Mouse (Mus musculus) cerebellum, postnatal 36 days (tissue): ENCODE data around the gene Casc4.

Source experiments
- DNase-seq, 2 experiments: peaks; one replicate each; pipeline ENCODE4 v3.0.0; 2021 to 2022; ENCODE audit warnings: mixed read lengths in 2 of 2

The Casc4 gene

GRCm38 (mm10) chr2:121866632-121867050 lies at the start of gene Casc4:
Gene Casc4 (plus strand): TSS chr2:121866970.
- DNase-seq, result peak; percentile 77 to 90

GRCm38 (mm10) chr2:121821787-121822186 lies 45.0 kb upstream of the Casc4 start:
- no peak for DNase-seq

GRCm38 (mm10) chr2:121824653-121825052 lies 42.1 kb upstream of the Casc4 start:
- no peak for DNase-seq

GRCm38 (mm10) chr2:121826189-121826588 lies 40.6 kb upstream of the Casc4 start:
- no peak for DNase-seq

GRCm38 (mm10) chr2:121828411-121828810 lies 38.4 kb upstream of the Casc4 start:
- no peak for DNase-seq

GRCm38 (mm10) chr2:121832484-121832894 lies 34.3 kb upstream of the Casc4 start:
- DNase-seq, result peak; percentile 43 to 60

GRCm38 (mm10) chr2:121834926-121835325 lies 31.8 kb upstream of the Casc4 start:
- no peak for DNase-seq

- DNase-seq, result no peak
Observed at GRCm38 (mm10) chr2:121841453-121841852, 25.3 kb upstream of the Casc4 start.

GRCm38 (mm10) chr2:121842249-121842648 lies 24.5 kb upstream of the Casc4 start:
- DNase-seq, result no peak

GRCm38 (mm10) chr2:121846050-121846449 lies 20.7 kb upstream of the Casc4 start:
- no peak for DNase-seq

- no peak for DNase-seq
Observed at GRCm38 (mm10) chr2:121852045-121852444, 14.7 kb upstream of the Casc4 start.

GRCm38 (mm10) chr2:121853974-121854373 lies 12.8 kb upstream of the Casc4 start:
- DNase-seq, result no peak

GRCm38 (mm10) chr2:121859380-121859980 lies 7.3 kb upstream of the Casc4 start:
- DNase-seq, result no peak

- DNase-seq, result peak in 1 of 2 experiments; percentile 21
Observed at GRCm38 (mm10) chr2:121866071-121866601, 634 bp upstream of the Casc4 start.

- DNase-seq, result peak; percentile 59
Observed at GRCm38 (mm10) chr2:121867051-121867928, 520 bp downstream of the Casc4 start.

- DNase-seq, result no peak
Observed at GRCm38 (mm10) chr2:121879506-121879905, 12.7 kb downstream of the Casc4 start.

- DNase-seq, result no peak
Observed at GRCm38 (mm10) chr2:121885509-121886106, 18.8 kb downstream of the Casc4 start.

- DNase-seq, result no peak
Observed at GRCm38 (mm10) chr2:121886406-121886805, 19.6 kb downstream of the Casc4 start.

- DNase-seq, result no peak
Observed at GRCm38 (mm10) chr2:121888720-121889497, 22.1 kb downstream of the Casc4 start.

- DNase-seq, result no peak
Observed at GRCm38 (mm10) chr2:121895261-121895660, 28.5 kb downstream of the Casc4 start.

- no peak for DNase-seq
Observed at GRCm38 (mm10) chr2:121896825-121897224, 30.1 kb downstream of the Casc4 start.

GRCm38 (mm10) chr2:121909975-121910374 lies 43.2 kb downstream of the Casc4 start:
- no peak for DNase-seq
